ENCODE assay signal across 9 mouse cellular contexts in the genomic region with DNA sequence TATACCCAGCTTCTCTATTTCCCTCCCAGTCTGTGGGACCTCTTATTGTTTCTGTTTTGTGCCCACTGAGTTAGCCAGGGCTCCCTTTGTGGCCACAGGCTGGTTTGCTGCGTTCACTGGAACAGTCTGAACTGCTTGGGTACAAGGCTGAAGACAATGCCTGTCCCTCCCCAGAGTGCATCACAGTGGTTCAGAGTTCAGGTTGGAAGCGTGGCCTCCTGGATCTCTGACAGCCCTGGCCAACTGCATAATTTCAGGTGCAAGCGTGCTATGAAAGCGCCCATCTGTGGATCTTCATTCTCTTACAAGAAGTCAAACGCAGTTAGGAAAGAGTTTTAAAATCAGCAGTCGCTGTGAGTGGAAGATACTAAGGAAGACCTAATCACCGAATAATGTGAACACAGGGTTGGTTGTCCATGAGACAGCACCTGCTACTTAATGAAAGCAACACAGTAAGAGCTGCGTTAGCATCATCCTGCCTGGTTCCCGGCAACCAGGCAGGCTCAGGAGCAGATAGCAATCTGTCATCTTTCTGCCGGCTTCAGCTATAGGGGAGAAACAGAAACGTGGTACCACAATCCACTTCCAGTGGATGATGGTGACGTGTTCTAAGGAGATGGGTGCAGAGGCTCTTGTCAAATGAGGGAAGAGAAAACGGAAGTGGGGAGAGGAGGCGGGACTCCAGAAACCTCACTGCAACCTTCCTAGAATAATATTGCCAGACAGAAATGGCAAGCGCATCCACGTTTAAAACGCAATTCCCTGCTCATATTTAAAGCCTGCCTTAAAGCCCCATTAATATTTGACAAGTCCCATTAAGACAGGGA. TPM values are rescaled to one million over a fixed set of nuclear protein-coding genes. Genes with fewer than 3 reads are reported as not detected.
DNase-seq lines count a peak whose midpoint lies in the region; ATAC-seq and TF ChIP-seq lines count a peak whose summit lies in the region.
"Had no signal": no experiment of that assay in that cellular context is flagged by ENCODE, and none has a peak within 500 bp of the region (broad histone marks: within the 10 kb centered on the region; RNA-seq: fewer than 3 reads in every experiment).

No protein-coding gene starts in this region.

- H3K27ac ChIP-seq in embryonic facial prominence, embryonic 12.5 days, result peak overlapping the region; percentile 95
- peak overlapping the region; percentile 98 for H3K27ac ChIP-seq in lung, embryonic 14.5 days (ENCODE audit: low read depth)

- peak overlapping the region; percentile 64 for H3K4me2 ChIP-seq in embryonic facial prominence, embryonic 12.5 days (replicated peaks)
- peak overlapping the region; percentile 83 for H3K4me2 ChIP-seq in lung, embryonic 14.5 days

- no peak for ATAC-seq in embryonic facial prominence, embryonic 12.5 days (ENCODE audit: insufficient number of reproducible peaks, insufficient read depth, low FRiP score, low TSS enrichment)
- ATAC-seq in lung, embryonic 14.5 days (ENCODE audit: insufficient read depth), result peak; percentile 39
- peak; percentile 31; the same call in 1 of the 2 replicates for ATAC-seq in neutrophil, adult 5-6 weeks (ENCODE audit: extremely low read depth, insufficient number of reproducible peaks, low FRiP score, poor library complexity, severe bottlenecking)

- H3K4me1 ChIP-seq in embryonic facial prominence, embryonic 12.5 days, result peaks cover 39% of the 10 kb centered on the region
- H3K4me1 ChIP-seq in lung, embryonic 14.5 days (ENCODE audit: insufficient read depth), result peaks cover 25% of the 10 kb centered on the region

- H3K9me3 ChIP-seq in embryonic facial prominence, embryonic 12.5 days, result no peaks in the 10 kb centered on the region
- H3K9me3 ChIP-seq in lung, embryonic 14.5 days (ENCODE audit: low read depth, low read length), result no peaks in the 10 kb centered on the region

- peak overlapping the region; percentile 39 for H3K4me3 ChIP-seq in embryonic facial prominence, embryonic 12.5 days
- peak overlapping the region; percentile 41 for H3K4me3 ChIP-seq in lung, embryonic 14.5 days (ENCODE audit: low read depth, low read length)

- H3K27me3 ChIP-seq in embryonic facial prominence, embryonic 12.5 days, result no peaks in the 10 kb centered on the region
- H3K27me3 ChIP-seq in lung, embryonic 14.5 days (ENCODE audit: insufficient read depth, low read length), result no peaks in the 10 kb centered on the region

- H3K9ac ChIP-seq in embryonic facial prominence, embryonic 12.5 days, result peak overlapping the region; percentile 63
- peak overlapping the region; percentile 75 for H3K9ac ChIP-seq in lung, embryonic 14.5 days

- intact Hi-C loops in heart, postnatal 10 days (cut with DNase I), result no loop called here

- WGBS in embryonic facial prominence, embryonic 12.5 days, result 27% methylated on average over 17 of the region's 17 CpGs
- WGBS in lung, embryonic 14.5 days, result 27% methylated on average over 17 of the region's 17 CpGs

- peak; percentile 98 for DNase-seq in 416B (ENCODE audit: low read depth)
- peak; percentile 65 for DNase-seq in Muller cell, postnatal 12 days (ENCODE audit: inconsistent ontology term)
- DNase-seq in heart, postnatal 10 days, result peak; percentile 69 to 76
- DNase-seq in layer of hippocampus, adult 9-10 months (ENCODE audit: low spot score), result peak; percentile 56
- DNase-seq in lung, embryonic 14.5 days, result peak; percentile 71
- DNase-seq in urinary bladder, postnatal 4 days (ENCODE audit: low spot score in 2 of 2), result no peak

- H3K36me3 ChIP-seq in embryonic facial prominence, embryonic 12.5 days, result no peaks in the 10 kb centered on the region
- no peaks in the 10 kb centered on the region for H3K36me3 ChIP-seq in lung, embryonic 14.5 days (ENCODE audit: insufficient read depth)

- no peak for TF ChIP-seq CTCF in lung, embryonic 14.5 days (IDR thresholded peaks at IDR 0.05; ENCODE audit: low read depth)

RNA-seq across cellular contexts. Expression of gene Tuba1c, which starts 37.4 kb away (rescaled TPM):
- 98.8 and 103 TPM in 2 replicates for polyA plus RNA-seq in embryonic facial prominence, embryonic 12.5 days (2016; fragmentation: Nextera tagmentation; extraction: Ambion mirVana)
- 10 to 100 TPM; 80.7 to 99.8 TPM for total RNA-seq in heart, postnatal 10 days (2021)
- 224 and 232 TPM in 2 replicates for polyA plus RNA-seq in lung, embryonic 14.5 days (2014; fragmentation: Nextera tagmentation; extraction: Ambion mirVana)
- 42.7 and 43.3 TPM in 2 replicates for total RNA-seq in neutrophil, adult 5-6 weeks (2017)

RNA-seq across cellular contexts. Expression of gene Tuba1a, which starts 38.8 kb away (rescaled TPM):
- 2,353 and 2,615 TPM in 2 replicates for polyA plus RNA-seq in embryonic facial prominence, embryonic 12.5 days (2016; fragmentation: Nextera tagmentation; extraction: Ambion mirVana)
- total RNA-seq in heart, postnatal 10 days (2021), result 100 to 1,000 TPM; 263 to 273 TPM
- polyA plus RNA-seq in lung, embryonic 14.5 days (2014; fragmentation: Nextera tagmentation; extraction: Ambion mirVana), result 1,129 and 1,167 TPM in 2 replicates
- 92.1 and 114 TPM in 2 replicates for total RNA-seq in neutrophil, adult 5-6 weeks (2017)

RNA-seq across cellular contexts. Expression of gene Gm49450, which starts 38.9 kb away (rescaled TPM):
- not detected in 2 replicates for polyA plus RNA-seq in embryonic facial prominence, embryonic 12.5 days (2016; fragmentation: Nextera tagmentation; extraction: Ambion mirVana)
- total RNA-seq in heart, postnatal 10 days (2021), result not detected
- not detected in 2 replicates for polyA plus RNA-seq in lung, embryonic 14.5 days (2014; fragmentation: Nextera tagmentation; extraction: Ambion mirVana)
- total RNA-seq in neutrophil, adult 5-6 weeks (2017), result 27.1 and 50.0 TPM in 2 replicates
- total RNA-seq: gastrocnemius, postnatal 4 days had no signal

RNA-seq across cellular contexts. Expression of gene Tuba1b, which starts 57.9 kb away (rescaled TPM):
- 1,598 and 1,609 TPM in 2 replicates for polyA plus RNA-seq in embryonic facial prominence, embryonic 12.5 days (2016; fragmentation: Nextera tagmentation; extraction: Ambion mirVana)
- 100 to 1,000 TPM; 373 to 402 TPM for total RNA-seq in heart, postnatal 10 days (2021)
- polyA plus RNA-seq in lung, embryonic 14.5 days (2014; fragmentation: Nextera tagmentation; extraction: Ambion mirVana), result 2,161 and 2,216 TPM in 2 replicates
- 88.6 and 108 TPM in 2 replicates for total RNA-seq in neutrophil, adult 5-6 weeks (2017)

Comparison
In these comparisons a context has a peak if more than half of its experiments do, and no peak if none do; other contexts are left out.
1. DNase-seq: peak in 416B (single experiment), Muller cell, postnatal 12 days (single experiment), heart, postnatal 10 days (2 of 2), layer of hippocampus, adult 9-10 months (single experiment) and lung, embryonic 14.5 days (single experiment); none in urinary bladder, postnatal 4 days (0 of 2).
2. RNA of gene Gm49450, which starts 38.9 kb away (total RNA-seq): 27.1 to 50.0 TPM in neutrophil, adult 5-6 weeks; not detected in heart, postnatal 10 days; every median in the first group is over 10 times any median in the second.